In the genomic region with DNA sequence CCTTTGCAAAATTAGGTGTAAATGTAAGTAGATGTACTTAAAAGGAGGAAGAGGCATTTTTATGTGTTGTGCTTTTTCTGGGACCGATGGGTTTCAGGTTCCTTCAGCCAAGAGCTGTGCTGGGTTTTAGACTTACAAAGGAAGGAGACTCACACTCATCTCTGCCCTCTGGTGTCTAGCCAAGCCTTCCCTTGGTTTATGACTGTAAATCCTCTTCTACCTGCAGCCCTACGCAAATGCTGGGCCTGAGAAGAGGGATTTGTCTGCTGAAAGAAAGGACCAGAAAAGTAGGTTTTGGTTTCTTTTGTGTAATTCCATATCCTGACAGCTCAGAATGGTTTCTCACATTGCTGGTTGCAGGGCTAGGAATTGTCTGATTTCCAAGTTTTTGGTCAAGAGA, we compare ENCODE assay signal across 7 mouse cellular contexts. TPM values are rescaled to one million over a fixed set of nuclear protein-coding genes. Genes with fewer than 3 reads are reported as not detected.
A peak's percentile ranks its signal among the peaks of the same experiment; 100 is the strongest.
DNase-seq lines count a peak whose midpoint lies in the region; ATAC-seq and TF ChIP-seq lines count a peak whose summit lies in the region.

No protein-coding gene starts in this region.

- H3K79me2 ChIP-seq in liver, adult 2 months (ENCODE audit: control insufficient read depth, insufficient read depth, low read length), result peaks cover 53% of the 10 kb centered on the region

- ATAC-seq in lung, embryonic 16.5 days (ENCODE audit: low read depth), result no peak

- H3K9ac ChIP-seq in lung, embryonic 16.5 days (ENCODE audit: low read length), result peak overlapping the region; percentile 57
- H3K9ac ChIP-seq in liver, adult 2 months (ENCODE audit: low read depth, low read length), result peak overlapping the region; percentile 62

- no peaks in the 10 kb centered on the region for H3K9me3 ChIP-seq in lung, embryonic 16.5 days (ENCODE audit: control insufficient read depth, low read length)
- no peaks in the 10 kb centered on the region for H3K9me3 ChIP-seq in forebrain, embryonic 10.5 days

- no peak overlapping the region for H3K27ac ChIP-seq in lung, embryonic 16.5 days (ENCODE audit: low read length)
- H3K27ac ChIP-seq in forebrain, embryonic 10.5 days, result peak overlapping the region; percentile 94
- peak overlapping the region; percentile 7 for H3K27ac ChIP-seq in liver, adult 2 months (replicated peaks; ENCODE audit: insufficient read depth, low read depth, low read length)

- H3K4me2 ChIP-seq in lung, embryonic 16.5 days (ENCODE audit: low read depth, low read length), result peak overlapping the region; percentile 93

- H3K4me1 ChIP-seq in lung, embryonic 16.5 days (replicated peaks; ENCODE audit: control insufficient read depth, insufficient read depth, low read length), result peaks cover 40% of the 10 kb centered on the region
- H3K4me1 ChIP-seq in forebrain, embryonic 10.5 days, result peaks cover 59% of the 10 kb centered on the region
- H3K4me1 ChIP-seq in liver, adult 2 months (ENCODE audit: control insufficient read depth, insufficient read depth, low read length), result peaks cover 19% of the 10 kb centered on the region

- DNase-seq in lung, adult 18-20 months, result no peak
- DNase-seq in cerebellum, adult 18-20 months, result peak; percentile 63 to 73
- DNase-seq in forebrain, embryonic 10.5 days (ENCODE audit: extremely low spot score, low spot score), result no peak
- peak; percentile 58 for DNase-seq in liver, adult 2 months (ENCODE audit: extremely low read depth, low read depth, low spot score)
- DNase-seq in natural killer cell, adult 2 months (ENCODE audit: low spot score in 2 of 2), result no peak
- no peak for DNase-seq in adrenal gland, postnatal 4 days (ENCODE audit: low spot score in 2 of 2)

- H3K27me3 ChIP-seq in lung, embryonic 16.5 days (ENCODE audit: control insufficient read depth, insufficient read depth, low read depth, low read length), result no peaks in the 10 kb centered on the region
- H3K27me3 ChIP-seq in forebrain, embryonic 10.5 days (ENCODE audit: poor library complexity, severe bottlenecking), result 0 out of 2 replicates have a peak, but pooled peaks cover 5% of the 10 kb centered on the region
- H3K27me3 ChIP-seq in liver, adult 2 months (ENCODE audit: control insufficient read depth, insufficient read depth, low read length), result no peaks in the 10 kb centered on the region

- no peaks in the 10 kb centered on the region for H3K36me3 ChIP-seq in lung, embryonic 16.5 days (ENCODE audit: control insufficient read depth, insufficient read depth, low read length)
- peaks cover 3% of the 10 kb centered on the region for H3K36me3 ChIP-seq in forebrain, embryonic 10.5 days (replicated peaks)
- H3K36me3 ChIP-seq in liver, adult 2 months (ENCODE audit: control insufficient read depth, insufficient read depth, low read length), result no peaks in the 10 kb centered on the region

- TF ChIP-seq POLR2A in liver, adult 2 months (IDR thresholded peaks at IDR 0.05; ENCODE audit: extremely low read depth, insufficient read depth, low read length), result no peak

- 32% methylated on average over 2 of the region's 2 CpGs for WGBS in lung, embryonic 16.5 days
- WGBS in forebrain, embryonic 10.5 days, result 33% methylated on average over 2 of the region's 2 CpGs
- WGBS in liver, adult 2 months, result 7% methylated on average over 2 of the region's 2 CpGs

- peak overlapping the region; percentile 83 for H3K4me3 ChIP-seq in lung, embryonic 16.5 days (ENCODE audit: low read length)
- peak overlapping the region; percentile 68 for H3K4me3 ChIP-seq in forebrain, embryonic 10.5 days
- H3K4me3 ChIP-seq in liver, adult 2 months (ENCODE audit: insufficient read depth, low read depth, low read length), result peak overlapping the region; percentile 88

- TF ChIP-seq CTCF in liver, adult 2 months (IDR thresholded peaks at IDR 0.05; ENCODE audit: low read depth, low read length), result no peak

RNA-seq across cellular contexts. Expression of gene St3gal5, which starts 1.3 kb away (rescaled TPM):
- polyA plus RNA-seq in lung, embryonic 16.5 days (2015; fragmentation: Nextera tagmentation; extraction: Ambion mirVana), result 40.5 and 43.1 TPM in 2 replicates
- polyA plus RNA-seq in forebrain, embryonic 10.5 days (2016; fragmentation: Nextera tagmentation; extraction: Ambion mirVana), result 36.9 and 38.9 TPM in 2 replicates
- total RNA-seq in liver, adult 2 months (2014; rRNA removed), result 115 and 162 TPM in 2 replicates
- 61.4 and 133 TPM in 2 replicates for polyA plus RNA-seq in liver, adult 2 months (2012; rRNA removed)
- 100 to 1,000 TPM; 144 to 153 TPM for total RNA-seq in adrenal gland, postnatal 4 days (2021)

Comparison
In these comparisons a context has a peak if more than half of its experiments do, and no peak if none do; other contexts are left out.
1. DNase-seq: peak in cerebellum, adult 18-20 months (2 of 2) and liver, adult 2 months (single experiment); none in lung, adult 18-20 months (0 of 2), forebrain, embryonic 10.5 days (single experiment), natural killer cell, adult 2 months (0 of 2) and adrenal gland, postnatal 4 days (0 of 2).
2. Peak in every context shown above with its lines, with median percentiles within 50 percentile points of each other: H3K4me3 ChIP-seq.